Mouse (Mus musculus) spleen, adult 18-20 months (tissue): ENCODE measurements at regions not wholly inside any gene's neighbourhood (a gene's known extent, or its start where the extent isn't known, plus 50 kb on each side); places are given as distances from the start of the nearest gene placed in this dataset.
A peak's percentile ranks its signal among the peaks of the same experiment; 100 is the strongest.
"Not testable (repeated sequence)": the region's sequence is repeated elsewhere in the genome, so short reads cannot be mapped to it uniquely, and the experiment has no call there.

ENCODE experiments used
- DNase-seq, 2 experiments: peaks; one replicate each; pipeline ENCODE4 v3.0.0; 2022; ENCODE audit warnings: mixed read lengths in 2 of 2

DNA sequence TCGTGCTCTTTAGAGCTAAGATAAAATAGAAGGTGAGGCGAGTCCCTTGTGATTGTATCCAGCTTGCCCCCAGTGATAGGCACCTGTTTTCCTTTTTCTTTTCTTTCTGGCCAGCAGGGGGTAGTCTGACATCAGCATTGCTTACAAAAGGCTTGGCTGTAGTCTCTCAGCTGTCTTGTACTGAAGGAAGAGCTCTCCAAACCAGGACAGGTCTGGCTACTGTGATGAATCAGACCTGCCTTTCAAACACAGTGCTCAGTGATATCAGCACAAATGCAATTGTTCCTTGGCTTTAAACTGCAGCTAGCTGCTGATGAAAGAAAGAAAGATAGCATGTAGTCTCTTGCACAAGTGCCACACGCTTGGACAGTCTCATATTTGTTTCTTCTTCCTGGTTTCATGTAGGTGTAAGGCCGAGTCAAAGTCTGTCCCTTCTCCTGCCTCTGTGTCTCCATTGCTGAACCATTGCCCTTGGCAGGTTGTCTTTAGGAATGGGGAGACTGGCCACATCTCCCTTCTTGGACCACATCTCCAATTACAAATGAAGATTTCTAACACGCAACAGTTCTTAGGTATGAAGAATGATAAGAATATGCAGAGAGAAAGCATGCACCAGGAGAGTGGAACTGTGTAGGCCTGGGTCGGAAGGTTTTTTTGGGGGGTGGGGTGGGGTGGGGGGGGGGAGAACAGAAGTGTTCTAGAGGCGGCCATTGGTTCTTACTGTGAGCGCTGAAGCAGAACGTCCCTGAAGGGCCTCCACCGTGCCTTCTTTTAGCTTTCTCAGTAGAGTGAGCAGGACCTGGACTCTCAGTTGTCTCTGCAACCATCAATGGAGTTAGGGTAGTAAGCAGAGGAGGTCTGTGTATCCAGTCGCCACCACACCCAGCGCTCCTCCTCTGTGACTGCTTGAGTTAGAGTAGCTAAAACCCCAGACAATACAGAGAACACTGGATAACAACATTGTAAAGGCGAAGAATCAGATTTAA lies 200.9 kb downstream of the Faxc start:
- peak in 1 of 2 experiments; percentile 24 for DNase-seq

- DNase-seq: no peak
These were observed 202.7 kb downstream of the Faxc start for GRCm38 (mm10) chr4:22133547-22134495.

- no peak for DNase-seq
These were observed 209.0 kb downstream of the Faxc start for GRCm38 (mm10) chr4:22140122-22140521.

DNA sequence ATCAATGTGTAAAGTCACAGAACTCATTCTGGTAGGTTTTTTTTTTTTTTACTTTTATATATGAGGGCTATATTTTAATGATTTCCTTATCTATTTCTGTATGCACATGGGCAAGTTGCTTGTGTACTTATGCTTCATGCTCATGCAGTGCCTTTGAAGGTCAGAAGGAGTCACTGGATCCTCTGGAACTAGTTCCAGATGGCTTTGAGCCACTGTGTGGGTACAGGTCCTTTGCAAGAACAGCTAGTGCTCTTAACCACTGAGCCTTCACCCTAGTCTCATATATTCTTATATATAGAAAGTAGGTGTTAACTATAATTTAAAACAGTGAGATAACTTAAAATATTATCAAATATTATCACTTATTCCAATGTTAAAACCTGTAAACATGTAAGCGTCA lies 212.4 kb downstream of the Faxc start:
- no peak for DNase-seq

- DNase-seq: not testable (repeated sequence)
These were observed 212.5 kb upstream of the Fbxl4 start for GRCm38 (mm10) chr4:22144834-22145233.

DNA sequence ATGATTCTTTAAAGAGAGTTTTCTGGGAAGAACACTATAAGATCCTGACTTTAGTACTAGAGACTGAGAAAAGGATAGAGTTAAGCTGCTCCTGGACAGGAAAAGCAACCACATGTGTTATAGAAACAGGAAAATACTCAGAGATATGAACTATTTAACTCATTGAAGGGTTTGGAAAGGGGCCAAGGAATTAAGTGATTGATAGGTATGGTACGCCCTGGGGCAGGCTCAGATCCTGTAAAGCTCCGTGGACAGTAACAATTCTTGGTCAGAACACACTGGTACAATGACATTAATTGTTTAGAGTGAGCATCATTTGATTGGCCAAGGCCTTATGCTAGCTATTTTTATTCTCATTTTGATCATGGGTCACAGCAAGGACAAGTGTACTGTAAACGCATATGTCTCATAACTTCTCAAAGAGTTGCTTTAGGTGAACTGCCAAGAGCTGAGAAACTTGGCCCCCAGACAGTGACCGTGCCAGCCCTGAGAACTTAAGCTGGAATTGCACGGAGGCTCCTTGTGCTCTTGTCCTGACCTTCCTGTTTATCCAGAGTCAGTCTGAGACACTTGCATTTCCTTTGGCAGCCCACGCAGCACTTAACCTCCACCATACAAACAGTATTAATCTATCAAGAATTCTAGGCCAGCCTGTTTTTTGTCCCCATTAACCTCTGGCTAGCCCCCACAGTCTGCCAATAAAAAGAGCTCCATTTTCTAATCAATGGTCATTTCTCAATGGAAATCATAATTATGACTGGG lies 210.5 kb upstream of the Fbxl4 start:
- DNase-seq: no peak

DNA sequence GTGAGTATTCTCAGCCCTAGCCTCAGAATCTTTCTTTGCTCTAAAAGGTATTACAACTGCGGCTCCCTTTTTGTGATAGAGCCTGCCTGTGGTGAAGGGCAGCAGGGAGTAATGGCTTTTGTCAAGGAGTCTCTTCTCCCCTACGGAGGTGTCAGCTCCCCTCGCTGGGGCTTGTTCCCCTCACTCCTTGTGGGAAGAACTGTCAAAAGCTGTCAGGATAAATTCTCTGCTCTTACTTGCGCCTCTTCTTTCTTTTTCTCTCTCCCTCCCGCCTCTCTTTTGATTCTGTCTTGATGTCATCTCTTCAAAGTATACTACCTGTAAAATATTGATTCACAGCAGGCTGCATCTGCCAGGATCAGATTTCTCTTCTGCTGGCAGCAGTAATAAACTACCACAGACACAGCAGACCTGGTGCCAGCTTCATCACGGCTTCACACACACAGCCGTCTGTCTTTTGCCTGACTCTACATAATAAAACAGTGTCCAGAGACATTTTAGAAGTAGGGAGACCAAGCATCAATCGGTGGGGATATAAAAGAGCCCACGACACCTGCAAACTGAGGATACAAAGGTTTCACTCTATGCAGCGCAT lies 205.3 kb upstream of the Fbxl4 start:
- no peak for DNase-seq

- DNase-seq: no peak
These were observed 204.3 kb upstream of the Fbxl4 start for GRCm38 (mm10) chr4:22152971-22153544.

DNA sequence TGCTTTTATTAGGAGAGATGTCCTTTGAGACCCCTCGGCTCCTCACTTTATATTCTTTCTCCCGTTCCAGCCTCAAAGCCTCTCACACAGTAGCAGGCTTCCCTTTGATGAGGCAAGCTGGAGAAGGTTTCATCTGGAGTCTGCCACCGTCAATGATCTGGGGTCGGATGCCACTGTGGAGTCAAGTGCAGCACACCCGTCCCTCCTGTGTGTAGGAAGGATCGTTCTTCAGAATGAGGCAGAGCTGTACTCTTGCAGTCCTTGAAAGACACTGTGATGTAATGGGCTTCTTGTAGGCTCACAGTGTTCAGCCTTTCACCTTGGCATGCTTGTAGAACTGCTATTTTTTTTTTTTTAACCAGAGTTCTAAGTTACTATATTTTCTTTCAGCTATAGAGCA lies 203.7 kb upstream of the Fbxl4 start:
- no peak for DNase-seq

- no peak for DNase-seq
These were observed 170.9 kb upstream of the Fbxl4 start for GRCm38 (mm10) chr4:22186422-22186821.

DNA sequence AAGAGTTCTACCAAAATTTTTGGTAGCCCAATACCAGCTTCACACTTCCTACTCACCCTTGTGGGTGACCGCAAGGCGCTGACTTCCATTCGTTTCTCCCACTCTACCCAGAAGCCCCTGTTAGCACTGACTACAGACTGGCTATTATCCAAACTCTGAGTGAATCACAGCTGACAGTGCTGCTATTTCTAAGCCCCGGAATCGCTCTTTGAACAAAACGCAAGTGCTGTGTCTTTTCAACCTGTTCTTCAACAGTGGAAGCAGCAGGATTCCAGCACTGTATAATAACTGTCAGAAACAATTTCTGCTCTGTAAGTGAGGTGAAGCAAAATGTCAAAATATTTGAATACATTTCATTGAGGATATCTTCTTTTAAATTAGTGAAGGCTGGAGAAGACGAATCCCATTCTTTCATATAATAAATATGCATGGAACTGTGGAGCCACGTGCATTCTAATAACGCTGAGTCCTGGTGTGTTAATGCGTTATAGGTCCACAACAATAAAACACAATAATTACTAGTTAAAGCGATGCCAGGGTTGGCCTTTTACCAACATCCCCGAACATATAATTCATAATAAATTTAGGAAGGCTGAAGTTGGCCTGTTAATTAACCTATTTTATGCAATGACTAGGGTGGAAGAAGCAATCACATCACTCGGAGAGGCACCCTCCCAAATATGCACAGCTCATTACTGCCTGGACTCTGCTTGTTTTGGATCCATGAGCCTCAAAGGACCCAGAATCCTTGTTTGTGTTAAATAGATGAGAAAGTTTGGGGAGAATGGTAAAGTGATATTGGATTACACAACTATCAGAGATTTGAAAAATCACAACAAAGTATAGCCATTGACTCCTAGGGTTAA lies 169.0 kb upstream of the Fbxl4 start:
- no peak for DNase-seq

- DNase-seq: no peak
These were observed 160.8 kb upstream of the Fbxl4 start for GRCm38 (mm10) chr4:22196501-22196900.

GRCm38 (mm10) chr4:22208531-22208930 lies 148.8 kb upstream of the Fbxl4 start:
- no peak for DNase-seq

GRCm38 (mm10) chr4:22237640-22238039 lies 119.7 kb upstream of the Fbxl4 start:
- DNase-seq: no peak

DNA sequence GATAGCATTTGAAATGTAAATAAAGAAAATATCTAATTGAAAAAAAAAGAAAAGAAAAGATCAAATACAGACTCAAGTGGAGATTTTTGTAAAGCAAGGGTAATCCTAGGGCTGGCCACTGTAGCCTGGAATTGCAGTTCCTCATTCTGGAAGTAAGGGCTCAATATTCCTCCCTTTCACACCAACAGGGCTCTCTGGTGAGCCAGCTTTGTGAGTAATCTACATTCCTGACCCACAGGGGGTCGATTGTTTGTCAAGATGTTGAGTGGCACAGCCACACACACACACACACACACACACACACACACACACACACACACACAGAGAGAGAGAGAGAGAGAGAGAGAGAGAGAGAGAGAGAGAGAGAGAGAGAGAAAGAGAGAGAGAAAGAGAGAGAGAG lies 107.1 kb upstream of the Fbxl4 start:
- not testable (repeated sequence) for DNase-seq

DNA sequence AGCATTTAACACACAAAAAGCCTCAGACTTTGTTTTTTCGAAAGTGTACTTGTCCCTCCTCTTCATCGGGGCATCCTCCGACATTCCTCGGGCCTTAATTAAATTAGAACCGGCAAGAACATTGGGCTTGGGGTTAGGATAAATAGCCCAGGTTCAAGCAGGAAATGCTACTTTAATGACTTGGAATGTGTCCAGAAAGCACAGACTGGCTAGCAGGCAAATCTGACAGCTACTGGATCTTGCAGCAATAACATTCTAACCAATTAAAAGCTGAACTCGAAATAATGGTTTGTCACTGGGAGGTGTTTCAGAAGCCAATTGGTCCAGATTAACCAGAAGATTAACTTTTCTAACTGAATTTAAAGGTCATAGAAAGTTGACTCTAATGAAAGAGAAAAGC lies 93.4 kb upstream of the Fbxl4 start:
- no peak for DNase-seq

- no peak for DNase-seq
These were observed 88.3 kb upstream of the Fbxl4 start for GRCm38 (mm10) chr4:22269064-22269463.

DNA sequence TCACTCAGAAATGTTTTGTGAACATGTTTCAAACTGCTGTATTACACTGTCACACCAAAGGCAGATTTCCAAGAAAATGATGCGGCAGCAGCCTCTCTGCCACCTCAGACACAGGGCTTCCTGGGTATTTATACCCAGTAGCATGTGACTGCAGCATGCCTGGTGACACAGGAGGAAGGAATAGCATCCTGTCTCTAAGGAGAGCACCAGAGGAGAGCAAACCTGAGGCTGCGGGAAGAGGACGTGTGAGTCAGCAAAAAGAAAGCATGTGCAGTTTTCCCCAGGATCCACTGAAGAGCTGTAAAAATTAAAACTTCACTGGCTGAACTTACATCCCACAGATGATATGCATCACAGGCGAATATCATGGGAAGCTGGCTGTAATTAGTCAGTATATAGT lies 83.2 kb upstream of the Fbxl4 start:
- DNase-seq: no peak

DNA sequence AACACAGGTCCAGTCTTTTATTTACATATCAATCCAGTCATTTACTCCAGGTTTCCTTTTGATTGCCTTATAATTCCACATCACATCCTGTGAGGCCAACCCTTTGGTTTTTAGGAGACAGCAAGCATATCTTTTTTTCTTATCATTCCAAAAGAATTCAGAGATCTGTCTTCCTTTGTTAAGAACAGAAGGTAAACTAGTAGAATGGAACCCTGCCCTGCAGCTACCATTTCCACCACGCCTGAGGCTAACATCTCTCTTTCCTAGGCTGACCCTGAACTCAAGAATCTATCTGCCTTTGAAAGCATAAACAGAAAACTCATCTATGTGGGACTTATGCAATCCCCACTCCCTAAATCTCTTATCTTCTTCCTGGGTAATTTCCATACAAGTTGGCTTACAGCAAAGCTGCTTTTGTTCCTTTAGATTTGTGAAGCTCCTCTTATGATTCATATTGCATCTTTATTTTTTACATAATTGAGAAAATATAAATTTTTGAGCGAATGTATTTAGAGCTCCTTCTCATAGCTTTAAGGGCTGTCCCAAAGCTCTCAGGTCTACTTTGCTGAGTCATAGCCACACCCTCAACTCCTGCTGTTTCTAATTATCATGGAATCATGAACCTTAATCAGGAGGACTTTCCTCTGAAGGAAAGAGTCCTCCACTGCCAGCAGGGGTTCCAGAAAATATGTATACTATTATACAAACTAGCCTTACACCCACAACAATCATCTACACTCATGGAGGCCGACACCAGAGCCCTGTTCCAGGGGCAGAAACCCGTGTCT lies 74.6 kb upstream of the Fbxl4 start:
- DNase-seq: no peak

DNA sequence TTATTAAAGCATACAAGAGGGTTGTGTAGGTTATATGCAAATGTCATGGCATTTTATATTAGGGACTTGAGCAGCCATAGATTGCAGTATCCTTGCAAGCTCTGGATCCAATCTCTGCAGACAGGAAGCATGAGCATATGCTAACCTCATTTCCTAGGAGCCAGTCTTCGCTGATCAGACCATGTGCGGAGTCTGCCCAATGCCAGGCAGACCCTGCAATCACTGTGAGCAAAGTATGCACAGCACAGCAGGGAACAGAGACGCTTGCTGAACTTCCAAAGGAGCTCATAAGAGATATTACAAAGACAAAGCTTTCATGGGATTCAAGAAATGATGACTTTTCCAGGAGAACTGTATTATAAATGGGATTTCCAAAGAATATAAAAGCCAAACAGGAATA lies 65.2 kb upstream of the Fbxl4 start:
- no peak for DNase-seq
